Mouse (Mus musculus) heart, embryonic 13.5 days (tissue): ENCODE results near the gene Fzd4. TPM values are rescaled to one million over a fixed set of nuclear protein-coding genes. Genes with fewer than 3 reads are reported as not detected.

Source experiments
- ATAC-seq: fragments of 200-750 bp; cut with Nextera tagmentation; 2 replicates; pipeline ENCODE4 v1.8.0; 2017; ENCODE audit warnings: moderate TSS enrichment; ENCODE audit not compliant: insufficient number of reproducible peaks, low FRiP score, low TSS enrichment; ENCODE audit errors: extremely low read depth
- H3K27ac ChIP-seq: fragments of 300-500 bp; sonication (generic); replicated peaks from 2 replicates; pipeline ENCODE4 v1.5.1; 2015; ENCODE audit warnings: moderate library complexity, mild to moderate bottlenecking, inconsistent platforms
- H3K27me3 ChIP-seq: fragments of 300-500 bp; sonication (generic); replicated peaks from 2 replicates; pipeline ENCODE4 v1.6.1; 2015; ENCODE audit warnings: mild to moderate bottlenecking, inconsistent platforms
- H3K36me3 ChIP-seq: fragments of 300-500 bp; sonication (generic); 2 replicates; pipeline ENCODE4 v1.6.1; 2015; ENCODE audit warnings: mild to moderate bottlenecking, inconsistent platforms
- H3K4me1 ChIP-seq: fragments of 300-500 bp; sonication (generic); 2 replicates; pipeline ENCODE4 v1.6.1; 2015; ENCODE audit warnings: inconsistent platforms
- H3K4me2 ChIP-seq: fragments of 300-500 bp; sonication (generic); 2 replicates; pipeline ENCODE4 v1.6.1; 2015; ENCODE audit warnings: inconsistent platforms, mild to moderate bottlenecking, moderate library complexity
- H3K4me3 ChIP-seq: fragments of 300-500 bp; sonication (generic); 2 replicates; pipeline ENCODE4 v1.5.1; 2015; ENCODE audit warnings: moderate library complexity, mild to moderate bottlenecking, inconsistent platforms
- H3K9ac ChIP-seq: fragments of 300-500 bp; sonication (generic); 2 replicates; pipeline ENCODE4 v1.6.1; 2015; ENCODE audit warnings: inconsistent platforms, mild to moderate bottlenecking, moderate library complexity
- H3K9me3 ChIP-seq: fragments of 300-500 bp; sonication (generic); 2 replicates; pipeline ENCODE4 v1.6.1; 2016; ENCODE audit warnings: inconsistent platforms
- WGBS: fragments of 180-500 bp; shearing (Covaris S2); methylation state at CpG from one replicate; pipeline ENCODE4 v1.1.7; 2015; ENCODE audit warnings: mixed read lengths; 5-methylcytosine and 5-hydroxymethylcytosine counted together
- polyA plus RNA-seq: library from polyadenylated mRNA; unstranded; fragments of >200 nt; fragmentation: Nextera tagmentation; extraction: Ambion mirVana; gene quantifications from 2 replicates; pipeline ENCODE4 v1.2.1, GENCODE M21; 2015

The Fzd4 gene
- polyA plus RNA-seq, 1 experiment from 2014 or later: 6.9 TPM

- no peak overlapping the region for H3K27ac ChIP-seq
- ATAC-seq: no peak
- H3K9me3 ChIP-seq: no peaks in the 10 kb centered on the region
- no peaks in the 10 kb centered on the region for H3K27me3 ChIP-seq
- 88% methylated on average over 3 of the region's 3 CpGs for WGBS
- H3K4me2 ChIP-seq: no peak overlapping the region
- H3K4me3 ChIP-seq: no peak overlapping the region
- H3K4me1 ChIP-seq: peaks cover 25% of the 10 kb centered on the region
- no peaks in the 10 kb centered on the region for H3K36me3 ChIP-seq
- H3K9ac ChIP-seq: no peak overlapping the region
These were observed 21.3 kb upstream of the Fzd4 start for GRCm38 (mm10) chr7:89382892-89383291.

- no peak overlapping the region for H3K9ac ChIP-seq
- no peak for ATAC-seq
- H3K9me3 ChIP-seq: no peaks in the 10 kb centered on the region
- no peak overlapping the region for H3K4me2 ChIP-seq
- H3K4me3 ChIP-seq: no peak overlapping the region
- H3K27ac ChIP-seq: no peak overlapping the region
- 66% methylated on average over 3 of the region's 3 CpGs for whole genome bisulfite sequencing
- H3K36me3 ChIP-seq: no peaks in the 10 kb centered on the region
- peaks cover 42% of the 10 kb centered on the region for H3K4me1 ChIP-seq
- H3K27me3 ChIP-seq: no peaks in the 10 kb centered on the region
These were observed 15.2 kb upstream of the Fzd4 start for GRCm38 (mm10) chr7:89388981-89389380.

GRCm38 (mm10) chr7:89390660-89391059 lies 13.5 kb upstream of the Fzd4 start:
- no peak overlapping the region for H3K4me3 ChIP-seq

GRCm38 (mm10) chr7:89391281-89391680 lies 12.9 kb upstream of the Fzd4 start:
- ATAC-seq: no peak
- Histone ChIP-seq H3K27me3 (no peaks in the 10 kb centered on the region), H3K36me3 (0 out of 2 replicates have a peak, but pooled peaks cover 3% of the 10 kb centered on the region), H3K4me1 (peaks cover 36% of the 10 kb centered on the region), H3K4me2 (no peak overlapping the region), H3K9ac (no peak overlapping the region), H3K27ac (no peak overlapping the region), H3K4me3 (no peak overlapping the region), H3K9me3 (no peaks in the 10 kb centered on the region)
- 86% methylated on average over 3 of the region's 3 CpGs for WGBS

More at GRCm38 (mm10) chr7:89390660-89391059, 13.5 kb upstream of the Fzd4 start:
- 72% methylated on average over 2 of the region's 2 CpGs for WGBS
- H3K27ac ChIP-seq: no peak overlapping the region
- no peak overlapping the region for H3K4me2 ChIP-seq
- no peaks in the 10 kb centered on the region for H3K9me3 ChIP-seq
- H3K27me3 ChIP-seq: no peaks in the 10 kb centered on the region
- 0 out of 2 replicates have a peak, but pooled peaks cover 3% of the 10 kb centered on the region for H3K36me3 ChIP-seq
- H3K9ac ChIP-seq: no peak overlapping the region
- H3K4me1 ChIP-seq: peaks cover 42% of the 10 kb centered on the region
- ATAC-seq: no peak

- 52% methylated on average over 4 of the region's 4 CpGs for WGBS
- Histone ChIP-seq H3K4me1 (peaks cover 31% of the 10 kb centered on the region), H3K36me3 (0 out of 2 replicates have a peak, but pooled peaks cover 3% of the 10 kb centered on the region), H3K27me3 (no peaks in the 10 kb centered on the region), H3K4me3 (no peak overlapping the region), H3K4me2 (no peak overlapping the region), H3K9ac (no peak overlapping the region), H3K27ac (no peak overlapping the region), H3K9me3 (no peaks in the 10 kb centered on the region)
- ATAC-seq: no peak
These were observed 12.3 kb upstream of the Fzd4 start for GRCm38 (mm10) chr7:89391831-89392230.

GRCm38 (mm10) chr7:89392388-89392787 lies 11.8 kb upstream of the Fzd4 start:
- Histone ChIP-seq H3K4me1 (peaks cover 25% of the 10 kb centered on the region), H3K4me2 (no peak overlapping the region), H3K4me3 (no peak overlapping the region), H3K9ac (no peak overlapping the region), H3K9me3 (no peaks in the 10 kb centered on the region), H3K27ac (no peak overlapping the region), H3K27me3 (no peaks in the 10 kb centered on the region), H3K36me3 (0 out of 2 replicates have a peak, but pooled peaks cover 3% of the 10 kb centered on the region)
- 57% methylated on average over 4 of the region's 4 CpGs for WGBS
- ATAC-seq: no peak

- no peak for ATAC-seq
- 96% methylated on average over 1 of the region's 1 CpGs for WGBS
- no peak overlapping the region for H3K4me3 ChIP-seq
- no peak overlapping the region for H3K9ac ChIP-seq
- H3K4me1 ChIP-seq: peaks cover 23% of the 10 kb centered on the region
- H3K27me3 ChIP-seq: no peaks in the 10 kb centered on the region
- H3K4me2 ChIP-seq: no peak overlapping the region
- H3K9me3 ChIP-seq: no peaks in the 10 kb centered on the region
- no peak overlapping the region for H3K27ac ChIP-seq
- 0 out of 2 replicates have a peak, but pooled peaks cover 3% of the 10 kb centered on the region for H3K36me3 ChIP-seq
These were observed 11.3 kb upstream of the Fzd4 start for GRCm38 (mm10) chr7:89392825-89393224.

- H3K9me3 ChIP-seq: no peaks in the 10 kb centered on the region
- no peak for ATAC-seq
- H3K4me3 ChIP-seq: no peak overlapping the region
- H3K9ac ChIP-seq: no peak overlapping the region
- H3K4me1 ChIP-seq: peaks cover 13% of the 10 kb centered on the region
- H3K4me2 ChIP-seq: no peak overlapping the region
- H3K36me3 ChIP-seq: 0 out of 2 replicates have a peak, but pooled peaks cover 3% of the 10 kb centered on the region
- H3K27ac ChIP-seq: no peak overlapping the region
- no peaks in the 10 kb centered on the region for H3K27me3 ChIP-seq
- WGBS: 76% methylated on average over 1 of the region's 1 CpGs
These were observed 8.8 kb upstream of the Fzd4 start for GRCm38 (mm10) chr7:89395399-89395798.

GRCm38 (mm10) chr7:89396386-89396785 lies 7.8 kb upstream of the Fzd4 start:
- H3K4me1 ChIP-seq: peaks cover 18% of the 10 kb centered on the region
- no peaks in the 10 kb centered on the region for H3K27me3 ChIP-seq
- H3K4me2 ChIP-seq: no peak overlapping the region
- WGBS: 42% methylated on average over 8 of the region's 8 CpGs
- H3K4me3 ChIP-seq: no peak overlapping the region
- H3K9ac ChIP-seq: no peak overlapping the region
- H3K27ac ChIP-seq: no peak overlapping the region
- H3K9me3 ChIP-seq: no peaks in the 10 kb centered on the region
- 0 out of 2 replicates have a peak, but pooled peaks cover 3% of the 10 kb centered on the region for H3K36me3 ChIP-seq
- no peak for ATAC-seq

GRCm38 (mm10) chr7:89397837-89398534 lies 6.2 kb upstream of the Fzd4 start:
- no peak overlapping the region for H3K9ac ChIP-seq
- no peak overlapping the region for H3K4me3 ChIP-seq
- H3K4me1 ChIP-seq: peaks cover 20% of the 10 kb centered on the region
- no peak overlapping the region for H3K27ac ChIP-seq
- no peak for ATAC-seq
- 75% methylated on average over 3 of the region's 3 CpGs for WGBS
- H3K4me2 ChIP-seq: no peak overlapping the region
- H3K36me3 ChIP-seq: 0 out of 2 replicates have a peak, but pooled peaks cover 3% of the 10 kb centered on the region
- H3K9me3 ChIP-seq: no peaks in the 10 kb centered on the region
- H3K27me3 ChIP-seq: no peaks in the 10 kb centered on the region

GRCm38 (mm10) chr7:89400721-89401120 lies 3.4 kb upstream of the Fzd4 start:
- ATAC-seq: no peak
- Histone ChIP-seq H3K4me1 (peaks cover 24% of the 10 kb centered on the region), H3K9ac (no peak overlapping the region), H3K27ac (no peak overlapping the region), H3K36me3 (no peaks in the 10 kb centered on the region), H3K27me3 (no peaks in the 10 kb centered on the region), H3K9me3 (no peaks in the 10 kb centered on the region), H3K4me2 (no peak overlapping the region), H3K4me3 (no peak overlapping the region)
- WGBS: 90% methylated on average over 2 of the region's 2 CpGs
